Mouse (Mus musculus) liver, adult 2 months (tissue): ENCODE data around the gene P4hb. TPM values are rescaled to one million over a fixed set of nuclear protein-coding genes. Genes with fewer than 3 reads are reported as not detected.

Experiments
- DNase-seq: peaks from one replicate; pipeline ENCODE4 v3.0.0-alpha.2; 2011; ENCODE audit warnings: low read depth, low spot score; ENCODE audit errors: extremely low read depth
- H3K27ac ChIP-seq: fragments of 200-500 bp; replicated peaks from 2 replicates; pipeline ENCODE4 v1.5.1; 2012; ENCODE audit warnings: low read depth, mild to moderate bottlenecking, control low read depth, inconsistent platforms, low read length; ENCODE audit not compliant: insufficient read depth
- H3K27me3 ChIP-seq: fragments of 200-500 bp; 2 replicates; pipeline ENCODE4 v1.6.1; 2012; ENCODE audit warnings: mild to moderate bottlenecking, moderate library complexity, low read length, inconsistent platforms; ENCODE audit not compliant: control insufficient read depth, insufficient read depth
- H3K36me3 ChIP-seq: fragments of 200-500 bp; 2 replicates; pipeline ENCODE4 v1.6.1; 2012; ENCODE audit warnings: low read length, inconsistent platforms; ENCODE audit not compliant: control insufficient read depth, insufficient read depth
- H3K4me1 ChIP-seq: fragments of 200-500 bp; 2 replicates; pipeline ENCODE4 v1.6.1; 2011; ENCODE audit warnings: low read length; ENCODE audit not compliant: control insufficient read depth, insufficient read depth
- H3K4me3 ChIP-seq: fragments of 200-500 bp; 2 replicates; pipeline ENCODE4 v1.5.1; 2011; ENCODE audit warnings: low read depth, mild to moderate bottlenecking, control low read depth, low read length, moderate library complexity; ENCODE audit not compliant: insufficient read depth
- H3K79me2 ChIP-seq: fragments of 200-500 bp; 2 replicates; pipeline ENCODE4 v1.6.1; 2012; ENCODE audit warnings: inconsistent platforms, mild to moderate bottlenecking, low read length, moderate library complexity; ENCODE audit not compliant: control insufficient read depth, insufficient read depth
- H3K9ac ChIP-seq: fragments of 200-500 bp; 2 replicates; pipeline ENCODE4 v1.6.1; 2012; ENCODE audit warnings: low read depth, mild to moderate bottlenecking, control low read depth, inconsistent platforms, low read length
- CTCF ChIP-seq: fragments of 200-500 bp; IDR thresholded peaks from 2 replicates; pipeline ENCODE4 v1.5.1; 2011; ENCODE audit warnings: low read depth, low read length, control low read depth
- POLR2A ChIP-seq: fragments of 200-500 bp; IDR thresholded peaks from 2 replicates; pipeline ENCODE4 v1.6.1; 2011; ENCODE audit warnings: low read length, control low read depth; ENCODE audit not compliant: insufficient read depth; ENCODE audit errors: extremely low read depth
- WGBS: fragments of 180-500 bp; shearing (Covaris S2); methylation state at CpG from one replicate; pipeline ENCODE4 v1.1.7; 2018; 5-methylcytosine and 5-hydroxymethylcytosine counted together
- polyA plus RNA-seq: library from polyadenylated mRNA; depleted of rRNA; stranded (reverse); fragments of >200 nt; gene quantifications from 2 replicates; pipeline ENCODE4 v1.2.3, GENCODE M21; 2012
- total RNA-seq: library from RNA; depleted of rRNA; stranded (reverse); fragments of >200 nt; gene quantifications from 2 replicates; pipeline ENCODE4 v1.2.3, GENCODE M21; 2014

Gene P4hb
- total and polyA plus RNA-seq, 2 experiments, result 683 to 951 TPM

GRCm38 (mm10) chr11:120530085-120530964 lies 42.7 kb downstream of the P4hb start, which contains the start of gene Gcgr:
Gcgr (plus strand) TSS chr11:120530699.
- H3K27ac ChIP-seq, result peak within 1 kb of the TSS; percentile 99
- TF ChIP-seq CTCF (no peak), POLR2A (0 out of 2 replicates have a peak, but pooled peaks have one; percentile 15)
- peak within 1 kb of the TSS; percentile 98 for H3K9ac ChIP-seq
- 6% methylated on average over 59 of the region's 62 CpGs for WGBS
- H3K36me3 ChIP-seq, result peaks cover 2% of the 10 kb centered on the region; the same call in 1 of the 2 replicates
- H3K27me3 ChIP-seq, result no peaks in the 10 kb centered on the region
- peak within 1 kb of the TSS; percentile 94 for H3K4me3 ChIP-seq
- peaks cover 33% of the 10 kb centered on the region for H3K4me1 ChIP-seq
- H3K79me2 ChIP-seq, result peaks cover 23% of the 10 kb centered on the region; the same call in 1 of the 2 replicates
- peak; percentile 71 for DNase-seq

- TF ChIP-seq POLR2A, result peak; percentile 27; the same call in 1 of the 2 replicates
- TF ChIP-seq CTCF, result no peak
- peak; percentile 89 for DNase-seq
- no peaks in the 10 kb centered on the region for H3K36me3 ChIP-seq
- peaks cover 33% of the 10 kb centered on the region for H3K4me1 ChIP-seq
- H3K4me3 ChIP-seq, result peak overlapping the region; percentile 94
- H3K27me3 ChIP-seq, result no peaks in the 10 kb centered on the region
- peaks cover 18% of the 10 kb centered on the region; the same call in 1 of the 2 replicates for H3K79me2 ChIP-seq
- H3K9ac ChIP-seq, result peak overlapping the region; percentile 98
- H3K27ac ChIP-seq, result peak overlapping the region; percentile 99
- WGBS, result 9% methylated on average over 4 of the region's 4 CpGs
Measured at GRCm38 (mm10) chr11:120528903-120529302, 44.1 kb downstream of the P4hb start.

GRCm38 (mm10) chr11:120527690-120528354 lies 45.2 kb downstream of the P4hb start:
- Histone ChIP-seq H3K4me3 (no peak overlapping the region), H3K9ac (peak overlapping the region; percentile 34), H3K4me1 (peaks cover 31% of the 10 kb centered on the region), H3K79me2 (peaks cover 22% of the 10 kb centered on the region; the same call in 1 of the 2 replicates), H3K27me3 (no peaks in the 10 kb centered on the region), H3K36me3 (no peaks in the 10 kb centered on the region), H3K27ac (peak overlapping the region; percentile 89)
- 41% methylated on average over 9 of the region's 9 CpGs for WGBS
- TF ChIP-seq CTCF (no peak), POLR2A (no peak)
- peak; percentile 80 for DNase-seq

- Histone ChIP-seq H3K9ac (no peak overlapping the region), H3K27me3 (no peaks in the 10 kb centered on the region), H3K36me3 (no peaks in the 10 kb centered on the region), H3K4me3 (no peak overlapping the region), H3K27ac (peak overlapping the region; percentile 40), H3K4me1 (peaks cover 31% of the 10 kb centered on the region), H3K79me2 (peaks cover 14% of the 10 kb centered on the region; the same call in 1 of the 2 replicates)
- WGBS, result 87% methylated on average over 2 of the region's 2 CpGs
- TF ChIP-seq POLR2A, result no peak
- TF ChIP-seq CTCF, result no peak
- no peak for DNase-seq
Measured at GRCm38 (mm10) chr11:120525959-120526358, 47.1 kb downstream of the P4hb start.

GRCm38 (mm10) chr11:120522581-120522980 lies 50.5 kb downstream of the P4hb start:
- no peak for TF ChIP-seq CTCF
- TF ChIP-seq POLR2A, result no peak
- H3K27me3 ChIP-seq, result no peaks in the 10 kb centered on the region
- peaks cover 9% of the 10 kb centered on the region; the same call in 1 of the 2 replicates for H3K79me2 ChIP-seq
- 54% methylated on average over 8 of the region's 8 CpGs for WGBS
- peak overlapping the region; percentile 51 for H3K4me3 ChIP-seq
- peak overlapping the region; percentile 69 for H3K9ac ChIP-seq
- peaks cover 27% of the 10 kb centered on the region for H3K4me1 ChIP-seq
- H3K36me3 ChIP-seq, result no peaks in the 10 kb centered on the region
- DNase-seq, result peak; percentile 94
- H3K27ac ChIP-seq, result peak overlapping the region; percentile 99
